Mouse (Mus musculus): ENCODE measurements around the gene 1700040F15Rik. TPM values are rescaled to one million over a fixed set of nuclear protein-coding genes. Genes with fewer than 3 reads are reported as not detected.
"Not testable (repeated sequence)": the region's sequence is repeated elsewhere in the genome, so short reads cannot be mapped to it uniquely, and the experiment has no call there.

The 1700040F15Rik gene
- total RNA-seq (2021) = not detected
- long read RNA-seq, experiment 1 = 0 reads
- long read RNA-seq, experiment 2 = 0 reads

- DNase-seq = not testable (repeated sequence)
Observed at GRCm38 (mm10) chrY:61101947-61102346, at the start of gene 1700040F15Rik. 1700040F15Rik (plus strand) TSS chrY:61102247.
